Mouse (Mus musculus) heart, embryonic 16.5 days (tissue): Measurements from ENCODE around the gene Insm1. TPM values are rescaled to one million over a fixed set of nuclear protein-coding genes. Genes with fewer than 3 reads are reported as not detected.

Experiments used
- ATAC-seq: fragments of 200-750 bp; cut with Nextera tagmentation; replicated peaks from 2 replicates; pipeline ENCODE4 v1.8.0; 2017; ENCODE audit warnings: moderate number of reproducible peaks; ENCODE audit not compliant: insufficient read depth, low FRiP score; ENCODE audit errors: extremely low read depth
- H3K27ac ChIP-seq: fragments of 300-500 bp; sonication (generic); 2 replicates; pipeline ENCODE4 v1.5.1; 2014; ENCODE audit warnings: mild to moderate bottlenecking, low read length, control low read depth, moderate library complexity
- H3K27me3 ChIP-seq: fragments of 300-500 bp; sonication (generic); 2 replicates; pipeline ENCODE4 v1.6.1; 2014; ENCODE audit warnings: low read length, mixed read lengths; ENCODE audit not compliant: control insufficient read depth, insufficient read depth
- H3K36me3 ChIP-seq: fragments of 300-500 bp; sonication (generic); 2 replicates; pipeline ENCODE4 v1.6.1; 2014; ENCODE audit not compliant: control insufficient read depth, insufficient read depth
- H3K4me1 ChIP-seq: fragments of 300-500 bp; sonication (generic); 2 replicates; pipeline ENCODE4 v1.6.1; 2014; ENCODE audit warnings: low read length, mixed read lengths; ENCODE audit not compliant: control insufficient read depth, insufficient read depth
- H3K4me2 ChIP-seq: fragments of 300-500 bp; sonication (generic); 2 replicates; pipeline ENCODE4 v1.6.1; 2014; ENCODE audit warnings: low read depth, mild to moderate bottlenecking, control low read depth, low read length
- H3K4me3 ChIP-seq: fragments of 300-500 bp; sonication (generic); 2 replicates; pipeline ENCODE4 v1.5.1; 2014; ENCODE audit warnings: mild to moderate bottlenecking, control low read depth, low read length
- H3K9ac ChIP-seq: fragments of 300-500 bp; sonication (generic); 2 replicates; pipeline ENCODE4 v1.6.1; 2014; ENCODE audit warnings: low read length, control low read depth
- H3K9me3 ChIP-seq: fragments of 300-500 bp; sonication (generic); replicated peaks from 2 replicates; pipeline ENCODE4 v1.6.1; 2016; ENCODE audit warnings: low read length; ENCODE audit not compliant: control insufficient read depth
- WGBS: fragments of 180-500 bp; shearing (Covaris S2); extraction: QIAGEN DNeasy Blood & Tissue Kit; methylation state at CpG from one replicate; pipeline ENCODE4 v1.1.7; 2014; 5-methylcytosine and 5-hydroxymethylcytosine counted together
- polyA plus RNA-seq: library from polyadenylated mRNA; unstranded; fragments of >200 nt; fragmentation: Nextera tagmentation; extraction: Ambion mirVana; gene quantifications from 2 replicates; pipeline ENCODE4 v1.2.1, GENCODE M21; 2015

The Insm1 gene
- polyA plus RNA-seq, 1 experiment from 2014 or later = 0.24 TPM

- ATAC-seq = 0 out of 2 replicates have a peak, but pooled peaks have one; percentile 5
- under 1% methylated on average over 123 of the region's 133 CpGs for WGBS
Observed at GRCm38 (mm10) chr2:146222279-146223175, 806 bp downstream of the Insm1 start.

GRCm38 (mm10) chr2:146223176-146223905 is 1.6 kb downstream of the Insm1 start:
- no peak overlapping the region for H3K9ac ChIP-seq
- H3K4me3 ChIP-seq = peak overlapping the region; percentile 55
- H3K27ac ChIP-seq = no peak overlapping the region
- no peaks in the 10 kb centered on the region for H3K36me3 ChIP-seq
- WGBS = 1% methylated on average over 75 of the region's 75 CpGs
- peak overlapping the region; percentile 81 for H3K4me2 ChIP-seq
- peaks cover 89% of the 10 kb centered on the region for H3K27me3 ChIP-seq
- no peaks in the 10 kb centered on the region for H3K9me3 ChIP-seq
- no peak for ATAC-seq
- H3K4me1 ChIP-seq = peaks cover 16% of the 10 kb centered on the region

More at GRCm38 (mm10) chr2:146222279-146223175, 806 bp downstream of the Insm1 start:
- Histone ChIP-seq H3K9ac (no peak overlapping the region), H3K4me3 (peak overlapping the region; percentile 55), H3K27me3 (peaks cover 90% of the 10 kb centered on the region), H3K4me1 (peaks cover 23% of the 10 kb centered on the region), H3K9me3 (no peaks in the 10 kb centered on the region), H3K27ac (no peak overlapping the region), H3K36me3 (no peaks in the 10 kb centered on the region), H3K4me2 (peak overlapping the region; percentile 81)

- H3K36me3 ChIP-seq = no peaks in the 10 kb centered on the region
- WGBS = 20% methylated on average over 7 of the region's 7 CpGs
- no peak overlapping the region for H3K9ac ChIP-seq
- H3K4me1 ChIP-seq = peaks cover 16% of the 10 kb centered on the region
- no peak overlapping the region for H3K27ac ChIP-seq
- peaks cover 90% of the 10 kb centered on the region for H3K27me3 ChIP-seq
- no peak for ATAC-seq
- no peak overlapping the region for H3K4me3 ChIP-seq
- no peak overlapping the region for H3K4me2 ChIP-seq
- H3K9me3 ChIP-seq = no peaks in the 10 kb centered on the region
Observed at GRCm38 (mm10) chr2:146224141-146224540, 2.4 kb downstream of the Insm1 start.

DNA sequence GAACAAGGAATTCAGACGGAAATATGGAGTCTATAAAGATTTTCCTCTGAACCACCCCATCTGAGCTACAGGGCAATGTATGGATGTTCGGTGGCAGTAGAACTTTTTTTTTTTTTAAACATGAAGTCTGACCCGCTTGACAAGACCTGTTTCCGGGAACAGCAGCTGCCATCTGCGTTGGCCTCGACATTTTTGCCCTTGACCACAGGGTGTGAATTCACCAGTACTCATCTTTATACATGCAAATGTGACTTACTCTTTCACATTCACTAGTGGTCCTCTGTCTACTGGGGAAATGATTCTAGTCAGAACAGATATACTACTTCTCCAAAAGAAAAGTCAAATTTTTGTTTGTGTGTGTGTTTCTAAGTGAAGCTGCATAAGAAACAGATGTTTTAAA is 4.1 kb downstream of the Insm1 start:
- Histone ChIP-seq H3K9ac (no peak overlapping the region), H3K36me3 (no peaks in the 10 kb centered on the region), H3K9me3 (no peaks in the 10 kb centered on the region), H3K4me3 (no peak overlapping the region), H3K27me3 (peaks cover 78% of the 10 kb centered on the region), H3K4me1 (peaks cover 13% of the 10 kb centered on the region), H3K4me2 (no peak overlapping the region), H3K27ac (no peak overlapping the region)
- ATAC-seq = no peak
- WGBS = 18% methylated on average over 6 of the region's 6 CpGs

DNA sequence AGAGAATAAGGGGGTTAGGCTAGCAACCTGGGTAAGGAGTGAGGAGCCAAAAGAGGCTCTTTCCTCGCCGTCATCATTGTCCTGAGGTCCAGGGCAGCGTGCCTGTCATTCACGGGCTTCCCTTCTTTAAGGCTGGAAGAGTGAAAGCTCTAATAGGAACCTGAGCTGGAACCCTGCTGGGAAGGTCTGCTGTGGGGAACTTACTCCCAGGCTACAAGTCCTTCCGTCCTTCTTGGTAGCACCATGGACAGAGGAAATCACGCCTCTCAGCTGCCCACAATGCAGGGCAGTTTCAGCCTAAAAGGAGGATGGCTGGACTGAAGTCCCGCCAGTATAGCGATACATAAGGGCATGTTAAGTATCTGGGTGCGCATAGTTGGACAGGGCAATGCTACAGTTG is 4.8 kb downstream of the Insm1 start:
- 6% methylated on average over 9 of the region's 9 CpGs for WGBS
- H3K9me3 ChIP-seq = no peaks in the 10 kb centered on the region
- peaks cover 72% of the 10 kb centered on the region for H3K27me3 ChIP-seq
- no peak overlapping the region for H3K27ac ChIP-seq
- no peak overlapping the region for H3K9ac ChIP-seq
- H3K4me2 ChIP-seq = no peak overlapping the region
- no peak overlapping the region for H3K4me3 ChIP-seq
- peaks cover 7% of the 10 kb centered on the region for H3K4me1 ChIP-seq
- peak; percentile 61 for ATAC-seq
- no peaks in the 10 kb centered on the region for H3K36me3 ChIP-seq

DNA sequence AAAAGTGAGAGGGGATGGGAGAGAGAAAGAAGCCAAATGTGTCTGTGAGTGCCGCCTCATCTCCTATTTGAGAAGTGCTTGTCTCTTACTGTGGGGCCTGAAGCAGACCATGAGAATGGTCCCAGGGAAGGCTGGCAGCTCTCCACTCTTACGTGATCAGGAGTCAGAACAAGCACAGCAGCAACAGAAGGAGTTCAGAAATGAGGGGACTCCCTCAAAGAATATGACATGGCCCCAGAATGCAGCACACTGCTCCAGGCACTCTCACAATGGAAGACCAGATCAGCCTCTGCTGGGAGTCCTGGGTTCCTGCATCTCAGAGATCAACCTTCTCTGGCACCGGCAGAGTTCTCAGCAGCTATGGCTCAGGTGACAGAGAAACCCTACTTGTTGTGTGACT is 5.9 kb downstream of the Insm1 start:
- Histone ChIP-seq H3K4me3 (no peak overlapping the region), H3K4me2 (no peak overlapping the region), H3K36me3 (no peaks in the 10 kb centered on the region), H3K4me1 (peaks cover 3% of the 10 kb centered on the region; the same call in 1 of the 2 replicates), H3K9me3 (no peaks in the 10 kb centered on the region), H3K27ac (no peak overlapping the region), H3K27me3 (peaks cover 61% of the 10 kb centered on the region), H3K9ac (no peak overlapping the region)
- no peak for ATAC-seq
- 58% methylated on average over 3 of the region's 3 CpGs for WGBS

GRCm38 (mm10) chr2:146228435-146228834 is 6.7 kb downstream of the Insm1 start:
- H3K27ac ChIP-seq = no peak overlapping the region
- WGBS = 79% methylated on average over 2 of the region's 2 CpGs
- no peaks in the 10 kb centered on the region for H3K36me3 ChIP-seq
- H3K27me3 ChIP-seq = peaks cover 53% of the 10 kb centered on the region
- no peak overlapping the region for H3K4me3 ChIP-seq
- no peaks in the 10 kb centered on the region for H3K9me3 ChIP-seq
- H3K4me2 ChIP-seq = no peak overlapping the region
- no peak for ATAC-seq
- no peak overlapping the region for H3K9ac ChIP-seq
- peaks cover under 1% of the 10 kb centered on the region; the same call in 1 of the 2 replicates for H3K4me1 ChIP-seq

GRCm38 (mm10) chr2:146231485-146231884 is 9.8 kb downstream of the Insm1 start:
- H3K27ac ChIP-seq = no peak overlapping the region
- no peaks in the 10 kb centered on the region for H3K36me3 ChIP-seq
- no peak for ATAC-seq
- no peaks in the 10 kb centered on the region for H3K9me3 ChIP-seq
- H3K4me2 ChIP-seq = no peak overlapping the region
- peaks cover 25% of the 10 kb centered on the region for H3K27me3 ChIP-seq
- no peak overlapping the region for H3K9ac ChIP-seq
- WGBS = 84% methylated on average over 2 of the region's 2 CpGs
- no peak overlapping the region for H3K4me3 ChIP-seq
- no peaks in the 10 kb centered on the region for H3K4me1 ChIP-seq
